Mouse (Mus musculus) heart, postnatal 0 days (tissue): ENCODE results near the gene Mitf. TPM values are rescaled to one million over a fixed set of nuclear protein-coding genes. Genes with fewer than 3 reads are reported as not detected.

Experiments
- ATAC-seq: fragments of 200-750 bp; cut with Nextera tagmentation; 2 replicates; pipeline ENCODE4 v1.8.0; 2017; ENCODE audit warnings: low read depth, moderate number of reproducible peaks, moderate library complexity; ENCODE audit not compliant: insufficient read depth
- DNase-seq: peaks from one replicate; pipeline ENCODE4 v3.0.0-alpha.2; 2016; ENCODE audit warnings: low spot score
- H3K27ac ChIP-seq: fragments of 300-500 bp; sonication (generic); 2 replicates; pipeline ENCODE4 v1.5.1; 2014; ENCODE audit warnings: low read depth, mild to moderate bottlenecking
- H3K27me3 ChIP-seq: fragments of 300-500 bp; sonication (generic); 2 replicates; pipeline ENCODE4 v1.6.1; 2014; ENCODE audit warnings: low read length, mixed read lengths; ENCODE audit not compliant: control insufficient read depth, insufficient read depth
- H3K36me3 ChIP-seq: fragments of 300-500 bp; sonication (generic); replicated peaks from 2 replicates; pipeline ENCODE4 v1.6.1; 2014; ENCODE audit warnings: low read length, mixed read lengths; ENCODE audit not compliant: control insufficient read depth, insufficient read depth
- H3K4me1 ChIP-seq: fragments of 300-500 bp; sonication (generic); 2 replicates; pipeline ENCODE4 v1.6.1; 2014; ENCODE audit warnings: antibody characterized with exemption; ENCODE audit not compliant: control insufficient read depth, insufficient read depth
- H3K4me2 ChIP-seq: fragments of 300-500 bp; sonication (generic); 2 replicates; pipeline ENCODE4 v1.6.1; 2014; ENCODE audit warnings: low read depth, mild to moderate bottlenecking, low read length, moderate library complexity
- H3K4me3 ChIP-seq: fragments of 300-500 bp; sonication (generic); 2 replicates; pipeline ENCODE4 v1.5.1; 2014; ENCODE audit warnings: low read depth, low read length
- H3K9ac ChIP-seq: fragments of 300-500 bp; sonication (generic); replicated peaks from 2 replicates; pipeline ENCODE4 v1.6.1; 2014; ENCODE audit warnings: low read depth, low read length, mixed read lengths
- H3K9me3 ChIP-seq: fragments of 300-500 bp; sonication (generic); replicated peaks from 2 replicates; pipeline ENCODE4 v1.6.1; 2016; ENCODE audit warnings: low read length; ENCODE audit not compliant: control insufficient read depth
- CTCF ChIP-seq: IDR thresholded peaks from 2 replicates; pipeline ENCODE4 v1.5.1; 2016; ENCODE audit warnings: antibody characterized with exemption, control low read depth, low read depth
- EP300 ChIP-seq: IDR thresholded peaks from 2 replicates; pipeline ENCODE4 v1.6.1; 2016; ENCODE audit warnings: antibody characterized with exemption, low read depth
- WGBS: fragments of 180-500 bp; shearing (Covaris S2); extraction: QIAGEN DNeasy Blood & Tissue Kit; methylation state at CpG from one replicate; pipeline ENCODE4 v1.1.7; 2014; 5-methylcytosine and 5-hydroxymethylcytosine counted together
- polyA plus RNA-seq: library from polyadenylated mRNA; unstranded; fragments of >200 nt; fragmentation: Nextera tagmentation; extraction: Ambion mirVana; gene quantifications from 2 replicates; pipeline ENCODE4 v1.2.1, GENCODE M21; 2015
- total RNA-seq: library from RNA; depleted of rRNA; stranded (reverse); fragments of >200 nt; gene quantifications from 2 replicates; pipeline ENCODE4 v1.2.3, GENCODE M21; 2014; ENCODE audit warnings: low replicate concordance

The Mitf gene
- total and polyA plus RNA-seq, 2 experiments from 2014 or later = 26.2 to 94.1 TPM

- Histone ChIP-seq H3K9me3 (no peaks in the 10 kb centered on the region), H3K9ac (0 out of 2 replicates have a peak overlapping the region, but pooled peaks have one; percentile 36), H3K4me2 (peak overlapping the region; percentile 35), H3K4me1 (peaks cover 23% of the 10 kb centered on the region), H3K4me3 (no peak overlapping the region), H3K27ac (peak overlapping the region; percentile 95), H3K27me3 (no peaks in the 10 kb centered on the region), H3K36me3 (no peaks in the 10 kb centered on the region)
- DNase-seq (no peak), ATAC-seq (no peak)
- WGBS = 40% methylated on average over 7 of the region's 7 CpGs
- TF ChIP-seq CTCF = no peak
- no peak for TF ChIP-seq EP300
Observed at GRCm38 (mm10) chr6:97916386-97916903, 109.6 kb downstream of the Mitf start.

- ATAC-seq (peak; percentile 95), DNase-seq (peak; percentile 91)
- Histone ChIP-seq H3K4me2 (peak overlapping the region; percentile 49; the same call in 1 of the 2 replicates), H3K27ac (peak overlapping the region; percentile 95), H3K4me3 (no peak overlapping the region), H3K4me1 (peaks cover 32% of the 10 kb centered on the region), H3K27me3 (no peaks in the 10 kb centered on the region), H3K36me3 (no peaks in the 10 kb centered on the region), H3K9me3 (no peaks in the 10 kb centered on the region), H3K9ac (0 out of 2 replicates have a peak overlapping the region, but pooled peaks have one; percentile 30)
- 16% methylated on average over 4 of the region's 4 CpGs for WGBS
- TF ChIP-seq EP300 = peak; percentile 62; the same call in 1 of the 2 replicates
- no peak for TF ChIP-seq CTCF
Observed at GRCm38 (mm10) chr6:97918051-97918450, 111.2 kb downstream of the Mitf start.

GRCm38 (mm10) chr6:97918481-97918880 is 111.6 kb downstream of the Mitf start:
- H3K4me3 ChIP-seq = no peak overlapping the region
- H3K4me1 ChIP-seq = peaks cover 36% of the 10 kb centered on the region
- TF ChIP-seq CTCF (no peak), EP300 (no peak)
- H3K9me3 ChIP-seq = no peaks in the 10 kb centered on the region
- 15% methylated on average over 7 of the region's 7 CpGs for WGBS
- peak overlapping the region; percentile 49; the same call in 1 of the 2 replicates for H3K4me2 ChIP-seq
- no peaks in the 10 kb centered on the region for H3K36me3 ChIP-seq
- H3K9ac ChIP-seq = peak overlapping the region; percentile 30
- DNase-seq = no peak
- peak; percentile 12 for ATAC-seq
- peak overlapping the region; percentile 95 for H3K27ac ChIP-seq
- no peaks in the 10 kb centered on the region for H3K27me3 ChIP-seq

- peak overlapping the region; percentile 8; the same call in 1 of the 2 replicates for H3K9ac ChIP-seq
- H3K4me3 ChIP-seq = no peak overlapping the region
- DNase-seq (peak; percentile 84), ATAC-seq (peak; percentile 57)
- peaks cover 38% of the 10 kb centered on the region for H3K4me1 ChIP-seq
- H3K4me2 ChIP-seq = peak overlapping the region; percentile 49
- H3K9me3 ChIP-seq = no peaks in the 10 kb centered on the region
- TF ChIP-seq CTCF (no peak), EP300 (no peak)
- H3K36me3 ChIP-seq = no peaks in the 10 kb centered on the region
- H3K27me3 ChIP-seq = no peaks in the 10 kb centered on the region
- 26% methylated on average over 8 of the region's 8 CpGs for WGBS
- H3K27ac ChIP-seq = peak overlapping the region; percentile 95
Observed at GRCm38 (mm10) chr6:97919287-97919686, 112.4 kb downstream of the Mitf start.

GRCm38 (mm10) chr6:97921591-97921990 is 114.7 kb downstream of the Mitf start:
- Histone ChIP-seq H3K36me3 (no peaks in the 10 kb centered on the region), H3K27me3 (no peaks in the 10 kb centered on the region), H3K4me1 (peaks cover 34% of the 10 kb centered on the region), H3K9ac (no peak overlapping the region), H3K4me2 (no peak overlapping the region), H3K27ac (peak overlapping the region; percentile 26), H3K4me3 (no peak overlapping the region), H3K9me3 (no peaks in the 10 kb centered on the region)
- TF ChIP-seq EP300 (no peak), CTCF (no peak)
- DNase-seq (no peak), ATAC-seq (no peak)
- WGBS = 47% methylated on average over 6 of the region's 6 CpGs

- H3K27me3 ChIP-seq = no peaks in the 10 kb centered on the region
- H3K4me3 ChIP-seq = no peak overlapping the region
- peaks cover 29% of the 10 kb centered on the region for H3K4me1 ChIP-seq
- DNase-seq (no peak), ATAC-seq (no peak)
- H3K27ac ChIP-seq = no peak overlapping the region
- TF ChIP-seq EP300 = no peak
- no peaks in the 10 kb centered on the region for H3K9me3 ChIP-seq
- no peaks in the 10 kb centered on the region for H3K36me3 ChIP-seq
- H3K9ac ChIP-seq = no peak overlapping the region
- no peak overlapping the region for H3K4me2 ChIP-seq
- WGBS = 88% methylated on average over 3 of the region's 3 CpGs
Observed at GRCm38 (mm10) chr6:97924221-97924620, 117.4 kb downstream of the Mitf start.
